ENCODE assay signal across 8 mouse cellular contexts in genomic region chr5:122050017-122050831, GRCm38 (mm10). TPM values are rescaled to one million over a fixed set of nuclear protein-coding genes. Genes with fewer than 3 reads are reported as not detected.
DNase-seq lines count a peak whose midpoint lies in the region; ATAC-seq and TF ChIP-seq lines count a peak whose summit lies in the region.

Cux2 (minus strand) TSS chr5:122050102.

- TF ChIP-seq POLR2A in lung, adult 2 months (IDR thresholded peaks at IDR 0.05; ENCODE audit: borderline replicate concordance, extremely low read depth, low read depth, low read length) = no peak

- WGBS in forebrain, postnatal 0 days = 6% methylated on average over 70 of the region's 90 CpGs
- WGBS in lung, adult 2 months = under 1% methylated on average over 81 of the region's 90 CpGs
- under 1% methylated on average over 59 of the region's 90 CpGs for WGBS in neural tube, embryonic 15.5 days

- no peaks in the 10 kb centered on the region for H3K9me3 ChIP-seq in forebrain, postnatal 0 days (ENCODE audit: low read length)
- H3K9me3 ChIP-seq in neural tube, embryonic 15.5 days (replicated peaks) = no peaks in the 10 kb centered on the region

- no peaks in the 10 kb centered on the region for H3K36me3 ChIP-seq in forebrain, postnatal 0 days (ENCODE audit: insufficient read depth)
- H3K36me3 ChIP-seq in neural tube, embryonic 15.5 days = no peaks in the 10 kb centered on the region

- peak within 1 kb of the TSS; percentile 71 for H3K4me2 ChIP-seq in forebrain, postnatal 0 days (ENCODE audit: low read depth)
- peak within 1 kb of the TSS; percentile 83 for H3K4me2 ChIP-seq in neural tube, embryonic 15.5 days

- peak within 1 kb of the TSS; percentile 92 for H3K27ac ChIP-seq in forebrain, postnatal 0 days (ENCODE audit: low read depth, low read length)
- peak within 1 kb of the TSS; percentile 97 for H3K27ac ChIP-seq in neural tube, embryonic 15.5 days (replicated peaks)

- no peaks in the 10 kb centered on the region for H3K27me3 ChIP-seq in forebrain, postnatal 0 days (ENCODE audit: insufficient read depth, low read length)
- no peaks in the 10 kb centered on the region for H3K27me3 ChIP-seq in neural tube, embryonic 15.5 days (replicated peaks)

- H3K4me3 ChIP-seq in forebrain, postnatal 0 days (ENCODE audit: low read depth, low read length) = peak within 1 kb of the TSS; percentile 78
- peak within 1 kb of the TSS; percentile 69 for H3K4me3 ChIP-seq in lung, adult 2 months (replicated peaks; ENCODE audit: extremely low read depth, low read depth, low read length)
- peak within 1 kb of the TSS; percentile 85 for H3K4me3 ChIP-seq in neural tube, embryonic 15.5 days (replicated peaks)

- ATAC-seq in forebrain, postnatal 0 days = peak; percentile 82
- ATAC-seq in neural tube, embryonic 15.5 days (ENCODE audit: low FRiP score) = peak; percentile 79

- peak within 1 kb of the TSS; percentile 69 for H3K9ac ChIP-seq in forebrain, postnatal 0 days
- peak within 1 kb of the TSS; percentile 81 for H3K9ac ChIP-seq in neural tube, embryonic 15.5 days (replicated peaks)

- peak; percentile 66 for TF ChIP-seq CTCF in forebrain, postnatal 0 days (IDR thresholded peaks at IDR 0.05; ENCODE audit: low read depth)
- TF ChIP-seq CTCF in lung, adult 2 months (IDR thresholded peaks at IDR 0.05; ENCODE audit: insufficient read depth, low read length) = 0 out of 2 replicates have a peak, but pooled peaks have one; percentile 12

- DNase-seq in ES-CJ7 (ENCODE audit: low read depth, low spot score) = peak; percentile 80
- DNase-seq in cerebellum, adult 18-20 months = peak; percentile 63 to 86
- peak; percentile 89 for DNase-seq in forebrain, postnatal 0 days
- DNase-seq in heart, postnatal 36 days = peak; percentile 76 to 80
- peak in 1 of 2 experiments; percentile 50 for DNase-seq in layer of hippocampus, adult 8-10 months (ENCODE audit: low spot score in 2 of 2)
- peak; percentile 71 for DNase-seq in lung, adult 2 months
- DNase-seq in testis, postnatal 14 days (ENCODE audit: low spot score) = peak; percentile 82

- H3K4me1 ChIP-seq in forebrain, postnatal 0 days (ENCODE audit: insufficient read depth) = peaks cover 6% of the 10 kb centered on the region
- no peaks in the 10 kb centered on the region for H3K4me1 ChIP-seq in lung, adult 2 months (ENCODE audit: control insufficient read depth, insufficient read depth, low read length)
- peaks cover 78% of the 10 kb centered on the region for H3K4me1 ChIP-seq in neural tube, embryonic 15.5 days

- intact Hi-C loops in heart, postnatal 36 days (cut with DNase I) = loop anchor here (2.0 kb wide), 1 partner anchor 39 kb away; no protein-coding TSS in a partner anchor

RNA-seq across cellular contexts. Expression of gene Cux2, which starts in this region (rescaled TPM):
- 44.0 and 52.4 TPM in 2 replicates for total RNA-seq in forebrain, postnatal 0 days (2014; rRNA removed)
- polyA plus RNA-seq in forebrain, postnatal 0 days (2015; fragmentation: Nextera tagmentation; extraction: Ambion mirVana) = 16.2 and 16.7 TPM in 2 replicates
- 10 to 100 TPM; 21.6 to 26.8 TPM for total RNA-seq in heart, postnatal 36 days (2021)
- total RNA-seq in layer of hippocampus, adult 8-10 months (2022) = 10 to 100 TPM; 41.0 to 48.6 (median 45.2) TPM
- 5.6 and 6.4 TPM in 2 replicates for polyA plus RNA-seq in lung, adult 2 months (2012; rRNA removed)
- polyA plus RNA-seq in neural tube, embryonic 15.5 days (2015; fragmentation: Nextera tagmentation; extraction: Ambion mirVana) = 18.0 and 19.9 TPM in 2 replicates
